Mouse (Mus musculus): ENCODE measurements at regions not wholly inside any gene's neighbourhood (a gene's known extent, or its start where the extent isn't known, plus 50 kb on each side); places are given as distances from the start of the nearest gene placed in this dataset.

DNA sequence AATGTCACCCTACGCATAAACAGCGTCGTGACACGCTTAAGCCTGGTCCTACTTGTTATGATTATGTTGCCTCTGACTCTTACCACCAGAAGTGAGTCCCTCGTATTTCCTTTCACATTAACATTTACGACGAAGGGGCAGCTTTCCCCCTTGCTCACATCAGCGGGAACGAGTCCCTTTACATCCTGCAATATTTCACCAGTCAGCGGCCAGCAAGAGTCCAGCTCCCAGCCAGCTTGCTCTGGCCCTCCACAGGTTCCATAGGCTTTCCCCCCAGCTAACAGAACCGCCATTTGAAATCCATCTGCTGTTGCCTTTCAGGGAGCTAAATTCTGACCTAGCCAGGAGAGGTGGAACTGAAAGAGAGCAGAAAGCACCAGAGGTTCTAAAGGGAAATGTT, 342.5 kb downstream of the Lmo4 start:
- no peak for DNase-seq (ENCODE audit: low spot score)
- H3K9me3 ChIP-seq (ENCODE audit: control insufficient read depth, low read length): no peaks in the 10 kb centered on the region
- H3K27me3 ChIP-seq (ENCODE audit: control insufficient read depth, insufficient read depth, low read length): no peaks in the 10 kb centered on the region
- no peak overlapping the region for H3K27ac ChIP-seq (ENCODE audit: low read depth, low read length)
- no peaks in the 10 kb centered on the region for H3K36me3 ChIP-seq (ENCODE audit: control insufficient read depth, insufficient read depth, low read length)
- no peak overlapping the region for H3K9ac ChIP-seq (ENCODE audit: low read depth, low read length)
- no peak for ATAC-seq (ENCODE audit: low FRiP score)
- H3K4me2 ChIP-seq (replicated peaks; ENCODE audit: low read depth, low read length): no peak overlapping the region
- 88% methylated on average over 11 of the region's 11 CpGs for WGBS
- no peak overlapping the region for H3K4me3 ChIP-seq (ENCODE audit: low read depth, low read length)
- H3K4me1 ChIP-seq (replicated peaks; ENCODE audit: control insufficient read depth, insufficient read depth, low read length): no peaks in the 10 kb centered on the region

DNA sequence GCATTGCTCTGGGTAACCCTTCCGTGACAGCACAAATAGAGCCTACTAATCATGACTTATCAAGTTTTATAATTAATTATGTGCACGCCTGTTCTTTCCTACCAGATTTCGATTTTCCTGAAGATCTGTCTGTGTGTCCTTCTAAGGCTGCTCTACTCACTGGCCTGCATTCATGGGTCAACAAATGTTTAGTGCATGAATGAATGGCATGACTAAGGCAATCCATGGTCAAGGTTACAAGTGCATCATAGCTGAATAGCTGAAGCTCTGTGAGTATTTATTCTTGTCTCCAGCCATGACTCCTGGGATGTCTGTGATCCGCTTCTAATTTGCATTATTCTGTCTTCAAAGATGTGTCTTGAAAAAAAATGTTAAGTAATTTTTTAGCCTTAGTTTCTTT, 343.2 kb downstream of the Lmo4 start:
- no peak for ATAC-seq (ENCODE audit: low FRiP score)
- 89% methylated on average over 4 of the region's 4 CpGs for WGBS
- H3K4me2 ChIP-seq (replicated peaks; ENCODE audit: low read depth, low read length): no peak overlapping the region

DNA sequence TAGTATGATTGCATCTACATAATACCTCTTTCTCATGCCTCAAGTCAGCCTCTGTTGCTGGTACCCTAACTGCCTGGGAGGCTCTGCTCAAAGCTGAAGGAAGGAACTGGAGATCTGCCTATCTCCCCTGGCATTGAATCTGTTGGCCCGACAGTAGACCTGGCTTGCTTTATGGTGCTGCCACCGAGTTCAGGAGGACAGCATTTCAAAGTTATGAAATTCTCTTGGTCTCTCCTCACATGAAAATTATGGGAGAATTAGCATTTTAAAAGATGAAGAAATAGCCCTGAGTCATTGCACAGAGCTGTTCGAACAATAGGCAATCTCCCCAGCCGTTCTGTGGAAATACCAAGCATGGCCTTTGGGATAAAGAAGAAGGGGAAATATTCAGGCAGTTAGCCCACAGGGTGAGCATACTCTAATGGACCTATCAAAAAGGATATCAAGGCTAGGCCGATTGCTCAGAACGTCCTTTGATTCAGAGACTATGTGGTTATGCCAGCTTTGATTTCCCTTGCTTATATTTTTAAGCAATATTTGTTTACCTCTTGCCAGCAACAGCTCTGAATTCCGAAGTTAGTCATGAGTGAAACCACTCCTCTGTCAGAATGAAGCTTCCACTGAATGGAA, 369.3 kb downstream of the Lmo4 start:
- H3K36me3 ChIP-seq (ENCODE audit: control insufficient read depth, insufficient read depth, low read length): no peaks in the 10 kb centered on the region
- H3K4me2 ChIP-seq (replicated peaks; ENCODE audit: low read depth, low read length): no peak overlapping the region
- H3K9me3 ChIP-seq (ENCODE audit: control insufficient read depth, low read length): no peaks in the 10 kb centered on the region
- no peaks in the 10 kb centered on the region for H3K27me3 ChIP-seq (ENCODE audit: control insufficient read depth, insufficient read depth, low read length)
- ATAC-seq (ENCODE audit: low FRiP score): no peak
- H3K9ac ChIP-seq (ENCODE audit: low read depth, low read length): no peak overlapping the region
- no peaks in the 10 kb centered on the region for H3K4me1 ChIP-seq (replicated peaks; ENCODE audit: control insufficient read depth, insufficient read depth, low read length)
- DNase-seq (ENCODE audit: low spot score): no peak
- no peak overlapping the region for H3K4me3 ChIP-seq (ENCODE audit: low read depth, low read length)
- 88% methylated on average over 7 of the region's 7 CpGs for WGBS
- no peak overlapping the region for H3K27ac ChIP-seq (ENCODE audit: low read depth, low read length)

More for the DNA sequence above, 343.2 kb downstream of the Lmo4 start:
- no peaks in the 10 kb centered on the region for H3K27me3 ChIP-seq (ENCODE audit: control insufficient read depth, insufficient read depth, low read length)
- H3K4me1 ChIP-seq (replicated peaks; ENCODE audit: control insufficient read depth, insufficient read depth, low read length): no peaks in the 10 kb centered on the region
- no peaks in the 10 kb centered on the region for H3K9me3 ChIP-seq (ENCODE audit: control insufficient read depth, low read length)
- no peak overlapping the region for H3K4me3 ChIP-seq (ENCODE audit: low read depth, low read length)
- DNase-seq (ENCODE audit: low spot score): no peak
- no peak overlapping the region for H3K9ac ChIP-seq (ENCODE audit: low read depth, low read length)
- no peak overlapping the region for H3K27ac ChIP-seq (ENCODE audit: low read depth, low read length)
- H3K36me3 ChIP-seq (ENCODE audit: control insufficient read depth, insufficient read depth, low read length): no peaks in the 10 kb centered on the region

DNA sequence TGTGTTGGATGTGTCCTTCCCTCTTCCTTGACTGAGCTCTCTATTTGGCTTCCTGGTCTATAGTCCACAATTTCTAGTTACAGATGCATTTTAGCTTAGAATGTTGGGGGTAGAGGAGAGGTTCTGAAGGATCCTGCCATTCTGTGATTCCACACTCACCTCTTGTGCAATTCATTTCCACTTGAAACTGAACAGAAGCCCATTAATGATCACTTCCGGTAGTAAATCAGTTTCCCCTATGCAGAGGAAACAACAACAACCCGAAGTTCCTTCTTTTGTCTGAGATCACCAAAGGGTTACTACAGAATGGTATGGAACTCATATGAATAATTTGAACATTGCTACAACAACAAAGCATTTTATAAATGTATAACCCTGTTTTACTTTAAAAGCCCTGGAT, 370.3 kb downstream of the Lmo4 start:
- Histone ChIP-seq H3K4me2 (replicated peaks; ENCODE audit: low read depth, low read length) (no peak overlapping the region), H3K9me3 (ENCODE audit: control insufficient read depth, low read length) (no peaks in the 10 kb centered on the region), H3K4me1 (replicated peaks; ENCODE audit: control insufficient read depth, insufficient read depth, low read length) (no peaks in the 10 kb centered on the region), H3K27ac (ENCODE audit: low read depth, low read length) (no peak overlapping the region), H3K27me3 (ENCODE audit: control insufficient read depth, insufficient read depth, low read length) (no peaks in the 10 kb centered on the region), H3K4me3 (ENCODE audit: low read depth, low read length) (no peak overlapping the region), H3K36me3 (ENCODE audit: control insufficient read depth, insufficient read depth, low read length) (no peaks in the 10 kb centered on the region), H3K9ac (ENCODE audit: low read depth, low read length) (no peak overlapping the region)
- DNase-seq (ENCODE audit: low spot score) (no peak), ATAC-seq (ENCODE audit: low FRiP score) (no peak)
- 88% methylated on average over 2 of the region's 2 CpGs for WGBS

DNA sequence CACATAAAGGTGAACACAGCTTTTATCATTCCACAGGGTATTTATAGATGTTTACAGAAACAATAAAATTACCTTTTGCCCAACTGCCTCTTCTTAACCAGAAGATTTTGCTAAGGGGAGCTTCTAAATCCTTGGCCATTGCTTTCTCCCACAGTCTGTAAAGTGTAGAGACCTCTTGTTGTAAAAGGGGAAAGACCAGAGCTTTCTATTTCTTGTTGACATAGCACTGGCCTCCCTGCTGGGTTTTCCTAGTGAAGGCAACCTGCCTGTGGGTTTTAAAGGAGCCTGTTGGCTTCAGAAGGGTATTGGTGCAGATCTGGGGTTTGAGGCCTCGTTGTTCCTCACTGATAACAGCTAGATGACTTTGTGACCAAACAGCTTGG, 381.6 kb downstream of the Lmo4 start:
- Histone ChIP-seq H3K27ac (ENCODE audit: low read depth, low read length) (no peak overlapping the region), H3K9ac (ENCODE audit: low read depth, low read length) (no peak overlapping the region), H3K9me3 (ENCODE audit: control insufficient read depth, low read length) (no peaks in the 10 kb centered on the region), H3K4me1 (replicated peaks; ENCODE audit: control insufficient read depth, insufficient read depth, low read length) (no peaks in the 10 kb centered on the region), H3K4me3 (ENCODE audit: low read depth, low read length) (no peak overlapping the region), H3K36me3 (ENCODE audit: control insufficient read depth, insufficient read depth, low read length) (no peaks in the 10 kb centered on the region), H3K27me3 (ENCODE audit: control insufficient read depth, insufficient read depth, low read length) (no peaks in the 10 kb centered on the region), H3K4me2 (replicated peaks; ENCODE audit: low read depth, low read length) (no peak overlapping the region)
- DNase-seq (ENCODE audit: low spot score) (no peak), ATAC-seq (ENCODE audit: low FRiP score) (no peak)
- WGBS: 68% methylated on average over 1 of the region's 1 CpGs

DNA sequence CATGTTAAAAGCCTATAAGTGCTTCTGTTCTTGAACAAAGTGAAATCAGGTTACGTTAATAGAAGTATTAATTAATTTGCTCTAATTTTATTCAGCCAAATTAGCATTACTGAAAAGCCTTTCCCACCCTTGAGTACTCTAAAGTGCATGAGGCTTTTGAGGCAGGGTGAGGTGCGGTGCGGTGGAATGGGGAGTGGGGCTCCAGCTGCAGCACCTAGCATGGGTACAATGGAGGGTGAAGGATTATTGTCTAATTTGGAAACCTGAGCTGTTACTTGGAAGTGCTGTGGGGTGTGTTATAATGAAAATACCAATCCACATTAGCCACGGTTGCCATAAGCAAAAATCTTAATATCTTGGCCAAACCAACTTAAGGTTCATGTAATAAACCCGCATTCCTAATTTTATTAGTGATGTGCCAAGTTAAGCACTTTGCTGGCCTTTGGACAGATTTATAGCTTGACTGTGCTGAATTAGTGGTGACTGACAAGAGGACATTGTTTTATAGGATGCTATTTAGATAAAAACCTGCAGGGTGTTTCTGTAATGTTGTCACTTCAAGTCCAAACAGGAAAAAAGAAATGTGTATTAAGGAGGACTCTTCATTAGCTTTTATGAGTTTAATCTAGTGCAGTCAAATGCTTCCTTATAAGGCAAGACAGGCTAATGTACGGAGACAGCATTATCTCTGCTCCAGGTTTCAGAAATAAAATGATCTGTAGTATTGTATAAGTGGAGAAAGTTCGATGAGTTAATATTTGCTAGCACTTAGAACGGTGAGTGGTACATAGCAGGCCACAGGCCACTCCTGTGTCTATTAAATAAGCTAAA, 382.2 kb downstream of the Lmo4 start:
- DNase-seq (ENCODE audit: low spot score) (no peak), ATAC-seq (ENCODE audit: low FRiP score) (no peak)
- H3K27ac ChIP-seq (ENCODE audit: low read depth, low read length): no peak overlapping the region
- no peaks in the 10 kb centered on the region for H3K27me3 ChIP-seq (ENCODE audit: control insufficient read depth, insufficient read depth, low read length)
- no peak overlapping the region for H3K4me2 ChIP-seq (replicated peaks; ENCODE audit: low read depth, low read length)
- H3K9me3 ChIP-seq (ENCODE audit: control insufficient read depth, low read length): no peaks in the 10 kb centered on the region
- H3K9ac ChIP-seq (ENCODE audit: low read depth, low read length): no peak overlapping the region
- H3K4me3 ChIP-seq (ENCODE audit: low read depth, low read length): no peak overlapping the region
- H3K36me3 ChIP-seq (ENCODE audit: control insufficient read depth, insufficient read depth, low read length): no peaks in the 10 kb centered on the region
- WGBS: 88% methylated on average over 8 of the region's 8 CpGs
- no peaks in the 10 kb centered on the region for H3K4me1 ChIP-seq (replicated peaks; ENCODE audit: control insufficient read depth, insufficient read depth, low read length)

DNA sequence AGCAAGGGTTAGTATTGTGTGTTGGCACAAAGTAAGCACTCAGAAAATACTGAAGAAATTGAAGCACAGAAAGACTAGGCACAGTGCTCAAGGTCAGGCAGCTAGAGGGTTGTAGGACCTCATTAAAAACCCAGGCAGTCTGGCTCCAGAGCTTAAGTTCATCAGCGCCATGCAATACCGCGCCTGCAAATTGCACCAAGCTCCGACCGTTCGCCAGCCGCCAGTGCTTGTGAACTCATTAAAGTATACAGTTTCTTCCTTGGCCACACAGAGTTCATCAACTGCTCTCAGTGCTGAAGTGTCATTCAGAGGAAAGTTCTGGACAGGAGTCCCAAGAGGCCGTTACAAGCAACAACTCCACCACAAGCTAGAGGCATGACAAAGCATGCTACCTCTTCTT, 397.5 kb downstream of the Lmo4 start:
- ATAC-seq (ENCODE audit: low FRiP score): no peak

DNA sequence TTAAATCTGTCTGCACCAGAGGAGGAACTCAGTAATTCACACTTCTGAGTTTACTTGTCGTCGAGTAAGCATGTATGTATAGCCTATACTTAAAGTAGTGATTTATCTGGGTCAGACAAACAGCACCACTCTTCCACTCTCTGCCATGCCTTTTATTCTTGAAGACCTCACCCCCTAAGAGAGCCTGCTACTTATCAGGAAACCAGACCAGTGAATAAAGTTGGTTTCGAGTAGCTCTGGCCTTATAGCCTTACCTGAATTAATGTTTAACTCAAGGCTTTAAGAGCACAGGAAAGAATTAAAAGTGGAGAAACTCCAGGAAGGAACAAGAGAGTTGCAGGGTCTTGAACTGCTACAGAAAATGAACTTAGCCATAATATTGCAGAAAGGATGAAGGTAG, 398.1 kb downstream of the Lmo4 start:
- 82% methylated on average over 3 of the region's 3 CpGs for WGBS
- H3K36me3 ChIP-seq (ENCODE audit: control insufficient read depth, insufficient read depth, low read length): no peaks in the 10 kb centered on the region
- ATAC-seq (ENCODE audit: low FRiP score) (no peak), DNase-seq (ENCODE audit: low spot score) (no peak)
- H3K9ac ChIP-seq (ENCODE audit: low read depth, low read length): no peak overlapping the region
- H3K27ac ChIP-seq (ENCODE audit: low read depth, low read length): no peak overlapping the region
- no peak overlapping the region for H3K4me3 ChIP-seq (ENCODE audit: low read depth, low read length)
- H3K4me1 ChIP-seq (replicated peaks; ENCODE audit: control insufficient read depth, insufficient read depth, low read length): no peaks in the 10 kb centered on the region
- H3K4me2 ChIP-seq (replicated peaks; ENCODE audit: low read depth, low read length): no peak overlapping the region
- no peaks in the 10 kb centered on the region for H3K9me3 ChIP-seq (ENCODE audit: control insufficient read depth, low read length)
- H3K27me3 ChIP-seq (ENCODE audit: control insufficient read depth, insufficient read depth, low read length): no peaks in the 10 kb centered on the region

More for the DNA sequence above, 397.5 kb downstream of the Lmo4 start:
- no peak overlapping the region for H3K27ac ChIP-seq (ENCODE audit: low read depth, low read length)
- no peaks in the 10 kb centered on the region for H3K36me3 ChIP-seq (ENCODE audit: control insufficient read depth, insufficient read depth, low read length)
- H3K4me2 ChIP-seq (replicated peaks; ENCODE audit: low read depth, low read length): no peak overlapping the region
- DNase-seq (ENCODE audit: low spot score): no peak
- H3K4me3 ChIP-seq (ENCODE audit: low read depth, low read length): no peak overlapping the region
- no peaks in the 10 kb centered on the region for H3K9me3 ChIP-seq (ENCODE audit: control insufficient read depth, low read length)
- no peak overlapping the region for H3K9ac ChIP-seq (ENCODE audit: low read depth, low read length)
- H3K4me1 ChIP-seq (replicated peaks; ENCODE audit: control insufficient read depth, insufficient read depth, low read length): no peaks in the 10 kb centered on the region
- H3K27me3 ChIP-seq (ENCODE audit: control insufficient read depth, insufficient read depth, low read length): no peaks in the 10 kb centered on the region
- 85% methylated on average over 8 of the region's 8 CpGs for WGBS

DNA sequence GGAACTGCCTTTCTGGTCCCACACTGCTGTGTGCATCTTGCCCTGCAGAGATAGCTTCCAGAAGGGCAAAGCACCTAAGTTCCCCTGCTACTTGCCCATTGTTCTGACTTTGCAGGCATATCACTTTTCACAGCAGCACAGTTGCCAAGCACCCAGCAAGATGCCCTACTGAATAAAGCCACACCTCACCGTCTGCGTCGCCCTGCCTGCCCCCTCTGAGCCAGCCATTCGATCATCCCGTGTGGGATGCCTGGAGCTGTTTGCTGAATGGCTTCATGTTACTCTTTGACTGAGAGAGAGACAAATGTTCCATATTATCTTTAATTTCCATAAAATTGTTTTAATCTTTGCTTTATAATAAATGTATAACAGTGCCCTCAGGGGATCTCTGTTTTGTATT, 407.2 kb downstream of the Lmo4 start:
- no peaks in the 10 kb centered on the region for H3K4me1 ChIP-seq (replicated peaks; ENCODE audit: control insufficient read depth, insufficient read depth, low read length)
- H3K27me3 ChIP-seq (ENCODE audit: control insufficient read depth, insufficient read depth, low read length): no peaks in the 10 kb centered on the region
- H3K27ac ChIP-seq (ENCODE audit: low read depth, low read length): no peak overlapping the region
- H3K9me3 ChIP-seq (ENCODE audit: control insufficient read depth, low read length): no peaks in the 10 kb centered on the region
- no peak for DNase-seq (ENCODE audit: low spot score)
- WGBS: 42% methylated on average over 5 of the region's 5 CpGs
- no peaks in the 10 kb centered on the region for H3K36me3 ChIP-seq (ENCODE audit: control insufficient read depth, insufficient read depth, low read length)
- no peak overlapping the region for H3K9ac ChIP-seq (ENCODE audit: low read depth, low read length)
- no peak for ATAC-seq (ENCODE audit: low FRiP score)
- no peak overlapping the region for H3K4me3 ChIP-seq (ENCODE audit: low read depth, low read length)
- no peak overlapping the region for H3K4me2 ChIP-seq (replicated peaks; ENCODE audit: low read depth, low read length)

All from hindbrain, embryonic 11.5 days (tissue).